Mouse (Mus musculus) erythroblast, embryonic 14.5 days (primary cell): ENCODE data around the gene Ccdc92b. TPM values are rescaled to one million over a fixed set of nuclear protein-coding genes. Genes with fewer than 3 reads are reported as not detected.

Experiments
- H3K27me3 ChIP-seq: 2 replicates; pipeline ENCODE4 v1.6.1; 2012; ENCODE audit warnings: inconsistent platforms; ENCODE audit not compliant: control insufficient read depth
- H3K36me3 ChIP-seq: 2 replicates; pipeline ENCODE4 v1.6.1; 2012; ENCODE audit warnings: mild to moderate bottlenecking, inconsistent platforms; ENCODE audit not compliant: control insufficient read depth
- H3K4me1 ChIP-seq: 2 replicates; pipeline ENCODE4 v1.6.1; 2012; ENCODE audit warnings: inconsistent platforms; ENCODE audit not compliant: control insufficient read depth
- H3K4me3 ChIP-seq: replicated peaks from 2 replicates; pipeline ENCODE3; 2012; ENCODE audit warnings: moderate library complexity, mild to moderate bottlenecking, inconsistent platforms
- H3K9me3 ChIP-seq: 2 replicates; pipeline ENCODE4 v1.6.1; 2012; ENCODE audit warnings: low read length, inconsistent platforms, mixed read lengths; ENCODE audit not compliant: control insufficient read depth
- GATA1 ChIP-seq: IDR thresholded peaks from 2 replicates; pipeline ENCODE4 v1.6.1; 2012; ENCODE audit warnings: low read length, inconsistent platforms, mixed read lengths
- TAL1 ChIP-seq: IDR thresholded peaks from 3 replicates; pipeline ENCODE4 v1.6.1; 2012; ENCODE audit warnings: low read length, inconsistent platforms, mixed read lengths
- polyA plus RNA-seq: library from polyadenylated mRNA; stranded (reverse); fragments of >175 nt; gene quantifications from 2 replicates; pipeline ENCODE4 v1.2.3, GENCODE M21; 2012

Gene Ccdc92b
- polyA plus RNA-seq, 1 experiment: 5.0 TPM

DNA sequence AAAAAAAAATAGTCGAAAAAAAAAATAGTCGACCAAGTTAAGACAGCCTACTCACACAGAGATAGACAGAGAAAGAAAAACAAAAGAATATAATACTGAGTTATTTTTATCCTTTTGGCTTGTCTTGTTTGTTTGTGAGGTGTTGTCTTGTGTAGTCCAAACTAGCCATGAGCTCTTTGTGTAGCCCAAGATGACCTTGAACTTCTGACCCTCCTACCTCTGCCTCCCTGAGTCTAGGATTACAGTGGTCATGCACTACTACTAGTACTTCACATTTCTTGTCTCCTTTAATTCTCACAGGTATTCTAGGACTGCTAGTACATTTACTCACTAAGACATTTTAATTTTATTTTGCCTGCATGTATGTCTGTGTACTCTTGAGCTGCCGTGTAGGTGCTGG is 8.1 kb downstream of the Ccdc92b start:
- no peak for TF ChIP-seq GATA1
- TF ChIP-seq TAL1: no peak
- Histone ChIP-seq H3K27me3 (peaks cover 3% of the 10 kb centered on the region), H3K4me3 (no peak overlapping the region), H3K36me3 (peaks cover 76% of the 10 kb centered on the region), H3K4me1 (peaks cover 33% of the 10 kb centered on the region), H3K9me3 (no peaks in the 10 kb centered on the region)

GRCm38 (mm10) chr11:74631880-74632789 is 12.7 kb downstream of the Ccdc92b start:
- Histone ChIP-seq H3K27me3 (peaks cover 22% of the 10 kb centered on the region), H3K4me3 (no peak overlapping the region), H3K9me3 (0 out of 2 replicates have a peak, but pooled peaks cover 1% of the 10 kb centered on the region), H3K36me3 (peaks cover 68% of the 10 kb centered on the region), H3K4me1 (peaks cover 2% of the 10 kb centered on the region)
- TF ChIP-seq GATA1 (no peak), TAL1 (no peak)

DNA sequence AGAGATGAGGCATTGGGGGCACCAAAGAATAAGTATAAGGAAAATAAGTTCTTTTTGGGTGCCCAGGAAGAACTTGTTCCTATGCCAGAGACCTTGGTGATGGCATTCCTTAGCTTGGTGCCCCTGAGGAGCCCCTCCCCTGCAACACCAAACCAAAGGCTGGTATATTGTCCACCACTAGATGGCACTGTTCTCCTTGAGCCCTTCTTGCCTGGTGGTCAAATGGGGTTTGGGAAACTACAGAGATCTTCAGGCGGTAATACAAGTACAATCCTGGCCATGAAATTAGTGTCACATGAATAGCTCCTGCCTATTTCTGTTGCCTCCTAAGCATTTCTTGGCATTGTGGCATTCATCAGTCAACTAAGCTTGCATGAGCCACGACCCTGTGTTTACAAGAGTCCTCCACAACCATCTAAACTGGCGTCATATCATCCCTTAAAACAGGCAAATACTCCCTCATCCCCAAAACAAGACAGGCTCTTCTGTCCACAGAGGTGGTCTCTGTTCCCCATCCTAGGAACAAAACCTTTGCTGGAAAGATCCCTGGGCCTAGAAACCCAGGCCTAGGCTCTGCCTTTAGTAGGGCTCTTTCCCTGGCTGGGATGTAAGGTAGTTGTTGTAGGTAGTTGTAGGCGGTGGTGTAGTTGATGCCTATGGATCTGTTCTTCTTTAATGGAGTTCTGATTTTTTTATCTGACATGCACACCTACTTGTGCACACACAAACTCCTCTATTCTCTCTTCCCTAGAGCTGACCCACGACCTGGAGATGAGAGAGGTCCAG is 15.3 kb downstream of the Ccdc92b start:
- Histone ChIP-seq H3K4me1 (peaks cover 14% of the 10 kb centered on the region), H3K27me3 (peaks cover 48% of the 10 kb centered on the region), H3K4me3 (no peak overlapping the region), H3K9me3 (peaks cover 14% of the 10 kb centered on the region), H3K36me3 (peaks cover 68% of the 10 kb centered on the region)
- TF ChIP-seq TAL1 (no peak), GATA1 (no peak)

- Histone ChIP-seq H3K36me3 (peaks cover 49% of the 10 kb centered on the region), H3K9me3 (peaks cover 14% of the 10 kb centered on the region), H3K27me3 (peaks cover 73% of the 10 kb centered on the region), H3K4me1 (peaks cover 14% of the 10 kb centered on the region), H3K4me3 (peak overlapping the region; percentile 54)
- TF ChIP-seq TAL1: no peak
- TF ChIP-seq GATA1: no peak
Observed at GRCm38 (mm10) chr11:74637486-74637885, 18.1 kb downstream of the Ccdc92b start.

- Histone ChIP-seq H3K36me3 (peaks cover 44% of the 10 kb centered on the region), H3K4me3 (peak overlapping the region; percentile 54), H3K27me3 (peaks cover 73% of the 10 kb centered on the region), H3K4me1 (peaks cover 14% of the 10 kb centered on the region), H3K9me3 (peaks cover 14% of the 10 kb centered on the region)
- no peak for TF ChIP-seq TAL1
- TF ChIP-seq GATA1: no peak
Observed at GRCm38 (mm10) chr11:74637971-74638790, 18.8 kb downstream of the Ccdc92b start.

DNA sequence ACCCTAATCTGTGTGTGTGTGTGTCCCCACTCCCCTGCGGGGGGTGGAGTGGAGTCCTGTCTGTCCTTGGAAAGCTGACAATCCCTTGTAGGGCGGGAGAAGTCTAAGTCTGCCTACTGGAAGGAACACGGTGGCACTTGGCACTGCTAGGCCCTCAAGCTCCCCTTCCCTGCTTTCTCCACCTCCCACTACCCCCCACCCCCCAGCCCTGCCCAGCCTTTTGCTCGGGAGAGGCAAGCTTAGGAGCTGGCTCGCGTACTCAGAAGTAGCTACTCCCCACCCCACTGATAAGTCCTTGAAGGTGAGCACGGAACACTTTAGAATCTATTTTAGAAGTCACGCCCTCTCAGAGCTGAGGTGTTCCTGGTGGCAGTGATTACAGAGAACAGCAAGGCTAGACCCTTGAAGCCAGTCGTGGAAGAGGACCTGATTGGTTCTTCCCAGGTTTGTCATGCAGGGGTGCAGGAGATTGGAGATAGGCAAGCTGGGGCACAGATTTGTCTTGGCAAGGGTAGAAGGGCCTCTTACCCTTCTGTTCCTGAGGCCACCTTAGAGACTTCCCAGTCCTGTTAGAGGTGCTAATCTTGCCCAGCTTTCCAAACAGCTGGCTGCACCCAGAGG is 19.5 kb downstream of the Ccdc92b start:
- no peak for TF ChIP-seq GATA1
- TF ChIP-seq TAL1: no peak

DNA sequence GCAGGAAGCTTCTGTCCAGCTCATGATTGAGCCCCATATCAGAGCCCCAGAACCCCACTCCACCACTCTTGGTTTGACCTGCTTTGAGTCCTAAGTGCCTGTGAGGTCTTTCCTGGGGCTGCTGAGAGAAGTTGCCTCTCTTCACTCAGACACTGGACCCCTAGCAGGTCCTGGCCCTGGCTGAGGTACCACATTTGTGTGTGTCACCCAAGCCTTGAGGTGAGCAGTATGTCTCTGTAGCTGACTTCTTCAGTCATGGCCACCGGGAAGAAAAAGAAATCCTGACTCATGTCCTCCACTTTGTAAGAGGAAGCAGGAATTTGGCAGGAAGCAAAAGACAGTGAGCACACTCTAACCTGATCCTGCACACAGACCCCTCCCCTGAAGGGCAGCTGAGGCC is 20.2 kb downstream of the Ccdc92b start:
- H3K36me3 ChIP-seq: peaks cover 39% of the 10 kb centered on the region
- H3K4me1 ChIP-seq: peaks cover 14% of the 10 kb centered on the region
- peaks cover 82% of the 10 kb centered on the region for H3K27me3 ChIP-seq
- peaks cover 14% of the 10 kb centered on the region for H3K9me3 ChIP-seq
- TF ChIP-seq GATA1 (no peak), TAL1 (no peak)
- H3K4me3 ChIP-seq: no peak overlapping the region

More for the DNA sequence above, 19.5 kb downstream of the Ccdc92b start:
- Histone ChIP-seq H3K4me1 (peaks cover 14% of the 10 kb centered on the region), H3K27me3 (peaks cover 75% of the 10 kb centered on the region), H3K36me3 (peaks cover 41% of the 10 kb centered on the region), H3K4me3 (peak overlapping the region; percentile 54), H3K9me3 (peaks cover 14% of the 10 kb centered on the region)

DNA sequence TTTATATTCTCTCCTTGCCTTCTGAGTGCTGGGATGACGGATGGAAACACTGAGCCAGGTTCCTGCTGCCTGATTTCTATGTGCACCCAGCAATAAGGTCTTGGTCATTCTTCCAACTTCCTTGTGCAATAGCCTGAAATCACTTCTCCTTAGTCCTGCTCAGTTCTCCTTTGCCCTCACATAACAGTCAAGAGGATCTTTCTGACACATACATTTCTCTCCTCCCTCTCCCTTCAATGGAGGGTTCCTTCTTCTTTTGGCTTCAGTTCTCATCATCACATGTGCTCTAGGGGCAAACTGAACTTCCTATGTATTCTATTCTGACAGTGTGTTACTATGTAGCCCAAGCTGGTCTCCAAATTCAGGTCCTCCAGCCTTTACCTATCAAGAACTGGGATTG is 28.6 kb downstream of the Ccdc92b start:
- Histone ChIP-seq H3K4me1 (peaks cover 52% of the 10 kb centered on the region), H3K27me3 (peaks cover 8% of the 10 kb centered on the region), H3K36me3 (peaks cover 15% of the 10 kb centered on the region), H3K9me3 (no peaks in the 10 kb centered on the region), H3K4me3 (no peak overlapping the region)
- no peak for TF ChIP-seq TAL1
- no peak for TF ChIP-seq GATA1
